Mouse (Mus musculus) B cell, adult 2 months (primary cell): ENCODE measurements at regions not wholly inside any gene's neighbourhood (a gene's known extent, or its start where the extent isn't known, plus 50 kb on each side); places are given as distances from the start of the nearest gene placed in this dataset.

ENCODE experiments used
- DNase-seq, 2 experiments: peaks; one replicate each; pipeline ENCODE4 v3.0.0; 2022

GRCm38 (mm10) chr12:91963239-91963638 lies 114.3 kb upstream of the Sel1l start:
- no peak for DNase-seq

- no peak for DNase-seq
These were observed 109.1 kb upstream of the Sel1l start for GRCm38 (mm10) chr12:91958086-91958485.

- DNase-seq: no peak
These were observed 107.5 kb upstream of the Sel1l start for GRCm38 (mm10) chr12:91956411-91956810.

- DNase-seq: no peak
These were observed 99.7 kb upstream of the Sel1l start for GRCm38 (mm10) chr12:91948602-91949167.

GRCm38 (mm10) chr12:91947998-91948397 lies 99.0 kb upstream of the Sel1l start:
- DNase-seq: no peak

- no peak for DNase-seq
These were observed 97.6 kb upstream of the Sel1l start for GRCm38 (mm10) chr12:91946541-91946940.

GRCm38 (mm10) chr12:91932490-91933361 lies 83.8 kb upstream of the Sel1l start:
- no peak for DNase-seq

- DNase-seq: no peak
These were observed 82.6 kb upstream of the Sel1l start for GRCm38 (mm10) chr12:91931586-91931985.

GRCm38 (mm10) chr12:91929386-91930054 lies 80.6 kb upstream of the Sel1l start:
- DNase-seq: no peak

- DNase-seq: no peak
These were observed 78.6 kb upstream of the Sel1l start for GRCm38 (mm10) chr12:91927576-91927975.

GRCm38 (mm10) chr12:91915486-91915885 lies 66.5 kb upstream of the Sel1l start:
- DNase-seq: no peak

GRCm38 (mm10) chr12:91910529-91910928 lies 61.6 kb upstream of the Sel1l start:
- DNase-seq: no peak
